In the genomic region with DNA sequence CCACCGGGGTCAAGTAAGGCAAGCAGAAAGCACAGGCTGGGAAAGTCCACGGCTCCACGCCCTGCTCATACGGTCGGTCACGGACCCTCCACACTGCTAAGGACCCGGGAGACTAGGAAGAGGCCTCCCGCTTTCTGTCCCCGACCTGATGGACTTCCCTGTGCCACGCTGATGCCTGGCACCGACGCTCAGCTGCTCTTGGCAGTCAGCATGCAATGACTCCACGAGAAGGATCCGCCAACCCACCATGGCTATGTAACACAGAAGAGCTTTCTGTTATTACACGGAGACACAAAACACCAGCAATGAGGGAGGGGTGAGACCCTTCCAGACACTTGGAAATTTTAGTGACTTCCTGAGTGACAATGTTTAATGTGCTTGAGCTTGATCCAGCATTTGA, we compare ENCODE assay signal across 15 mouse cellular contexts.
"Had no signal": no experiment of that assay in that cellular context is flagged by ENCODE, and none has a peak within 500 bp of the region (broad histone marks: within the 10 kb centered on the region; RNA-seq: fewer than 3 reads in every experiment).

No protein-coding gene starts in this region.

- H3K4me3 ChIP-seq: kidney, embryonic 15.5 days; left cerebral cortex, adult 2 months; liver, embryonic 13.5 days; stomach, embryonic 15.5 days had no signal

- H3K27ac ChIP-seq: kidney, embryonic 15.5 days; left cerebral cortex, adult 2 months; liver, embryonic 13.5 days; stomach, embryonic 15.5 days had no signal

- DNase-seq: kidney, adult 11 months; kidney, adult 8-10 months; kidney, postnatal 10 days; kidney, postnatal 36 days; layer of hippocampus, postnatal 36 days; liver, embryonic 13.5 days; lung, adult 2 months; lung, postnatal 14 days; lung, postnatal 4 days; midbrain, embryonic 14.5 days; thymus, adult 18-20 months; thymus, postnatal 36 days had no signal
